Mouse (Mus musculus) left cerebral cortex, adult 9 months (tissue): Measurements from ENCODE around the gene Samhd1.
A peak's percentile ranks its signal among the peaks of the same experiment; 100 is the strongest.

ENCODE experiments used
- DNase-seq, 2 experiments: peaks; one replicate each; pipeline ENCODE4 v3.0.0; 2022; ENCODE audit warnings: low spot score in 2 of 2

The Samhd1 gene

DNA sequence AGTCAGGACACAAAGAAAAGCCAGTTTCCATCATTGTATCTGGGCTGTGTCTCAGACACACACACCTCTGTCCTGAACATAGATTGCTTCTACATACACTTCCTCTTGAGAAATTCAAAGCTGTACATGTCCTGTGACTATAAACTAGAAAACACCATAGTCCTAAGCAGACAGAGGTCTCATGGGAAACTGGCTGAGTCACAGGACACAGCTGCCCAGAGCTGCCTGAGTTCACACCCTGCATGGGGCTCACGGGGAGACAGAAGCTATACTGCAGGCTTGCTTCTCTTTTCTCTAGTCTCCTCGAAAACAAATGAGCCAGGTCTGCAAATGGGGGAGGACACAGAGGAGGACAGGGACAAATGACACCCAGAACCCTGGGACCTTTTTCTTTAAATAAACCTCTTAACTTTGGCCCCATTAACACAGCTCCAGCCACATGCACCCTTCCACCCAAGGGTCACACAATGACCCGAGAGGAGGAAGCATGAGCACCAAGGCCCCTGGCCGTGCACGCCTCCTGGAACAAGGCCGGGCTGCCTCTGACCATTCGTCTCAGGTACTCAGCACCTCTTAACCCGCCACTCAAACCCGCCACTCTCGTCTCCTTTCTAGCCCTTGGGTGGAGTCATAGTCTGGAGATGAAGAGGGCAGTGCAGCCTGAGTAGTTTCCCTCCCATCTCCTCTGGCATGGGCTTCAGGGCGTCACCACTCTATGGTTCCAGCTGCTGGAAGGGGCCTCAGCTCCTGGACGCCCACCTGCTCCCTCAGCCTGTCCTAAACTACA lies 35.3 kb downstream of the Samhd1 start:
- no peak for DNase-seq

DNA sequence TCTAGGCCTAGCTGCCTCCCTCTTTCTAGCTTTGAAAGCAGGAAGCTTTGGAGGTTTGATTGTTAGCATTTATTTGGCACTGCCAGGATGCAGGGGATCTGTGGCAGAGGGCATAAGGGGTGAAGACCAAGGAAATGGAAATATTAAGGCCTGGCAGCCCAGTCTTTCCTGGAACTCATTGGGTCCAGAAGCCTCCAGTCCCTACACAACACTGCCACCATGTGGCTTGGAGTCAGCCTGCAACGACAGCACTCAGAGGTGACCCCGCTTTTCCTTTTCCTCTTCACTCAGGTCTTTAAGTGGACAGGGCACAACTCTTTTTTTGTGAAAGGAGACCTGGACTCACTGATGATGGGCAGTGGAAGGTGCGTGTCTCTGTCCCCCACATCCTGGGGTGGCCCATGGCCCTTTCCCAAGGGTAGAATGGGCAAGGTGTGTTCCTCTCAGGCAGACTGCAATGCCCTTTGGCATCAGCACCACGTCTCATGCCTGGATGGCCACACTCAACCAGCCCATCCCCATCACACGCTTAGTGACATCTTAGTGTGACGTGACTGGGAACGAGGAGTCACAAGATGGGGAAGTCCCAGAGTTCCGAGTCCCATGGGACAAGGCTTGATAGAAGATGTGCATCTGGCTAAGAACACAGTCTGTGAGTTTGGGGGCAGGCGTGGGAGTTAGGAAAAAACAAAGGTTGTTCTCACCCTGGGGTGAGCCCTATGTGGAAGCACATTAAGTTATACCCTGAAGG lies 39.9 kb downstream of the Samhd1 start:
- DNase-seq: peak in 1 of 2 experiments; percentile 65

DNA sequence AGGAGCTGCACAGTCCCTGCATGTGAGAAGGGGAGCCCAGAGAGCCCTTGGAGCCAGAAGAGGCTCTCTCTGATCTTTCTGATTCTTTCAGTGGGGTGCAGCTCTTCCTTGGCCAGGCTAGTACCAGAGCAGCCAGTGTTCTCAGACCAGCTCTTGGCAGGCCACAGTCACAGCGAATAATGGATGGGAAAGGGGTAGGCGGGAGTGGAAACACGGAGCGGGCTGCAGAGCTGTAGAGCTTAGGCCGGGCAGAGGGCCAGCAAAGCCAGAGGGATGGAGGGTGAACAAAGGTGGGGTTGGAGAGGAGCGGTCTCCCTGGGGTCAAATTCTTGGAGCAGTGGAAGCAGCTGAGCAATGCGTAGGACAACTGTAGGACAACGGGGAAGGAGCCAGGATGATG lies 43.0 kb downstream of the Samhd1 start:
- no peak for DNase-seq

- peak; percentile 78 to 79 for DNase-seq
Measured at GRCm38 (mm10) chr2:157087536-157088317, 47.3 kb downstream of the Samhd1 start.

DNA sequence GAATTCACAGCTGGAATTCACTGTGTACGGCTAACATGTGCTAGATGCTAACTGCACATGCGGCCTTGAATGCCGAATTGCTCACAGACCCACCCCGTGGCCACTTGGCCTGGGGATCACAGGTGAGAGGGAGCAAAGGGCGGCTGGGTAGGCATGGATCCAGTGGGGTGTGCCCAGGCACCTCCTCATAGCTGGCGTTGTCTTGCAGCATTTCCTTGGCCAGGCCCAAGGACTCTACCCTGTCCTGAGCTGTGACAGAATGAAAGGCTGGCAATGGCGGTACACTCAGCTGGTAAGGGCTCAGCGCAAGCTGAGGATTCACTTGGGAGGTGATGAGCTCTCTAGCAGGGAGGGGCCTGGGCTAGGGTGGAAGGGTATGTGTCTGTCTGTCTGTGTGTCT lies 48.3 kb downstream of the Samhd1 start, which contains the start of gene Tldc2:
Gene Tldc2 (plus strand): TSS at position 260 of the 400 bp plus-strand sequence.
- no peak for DNase-seq

DNA sequence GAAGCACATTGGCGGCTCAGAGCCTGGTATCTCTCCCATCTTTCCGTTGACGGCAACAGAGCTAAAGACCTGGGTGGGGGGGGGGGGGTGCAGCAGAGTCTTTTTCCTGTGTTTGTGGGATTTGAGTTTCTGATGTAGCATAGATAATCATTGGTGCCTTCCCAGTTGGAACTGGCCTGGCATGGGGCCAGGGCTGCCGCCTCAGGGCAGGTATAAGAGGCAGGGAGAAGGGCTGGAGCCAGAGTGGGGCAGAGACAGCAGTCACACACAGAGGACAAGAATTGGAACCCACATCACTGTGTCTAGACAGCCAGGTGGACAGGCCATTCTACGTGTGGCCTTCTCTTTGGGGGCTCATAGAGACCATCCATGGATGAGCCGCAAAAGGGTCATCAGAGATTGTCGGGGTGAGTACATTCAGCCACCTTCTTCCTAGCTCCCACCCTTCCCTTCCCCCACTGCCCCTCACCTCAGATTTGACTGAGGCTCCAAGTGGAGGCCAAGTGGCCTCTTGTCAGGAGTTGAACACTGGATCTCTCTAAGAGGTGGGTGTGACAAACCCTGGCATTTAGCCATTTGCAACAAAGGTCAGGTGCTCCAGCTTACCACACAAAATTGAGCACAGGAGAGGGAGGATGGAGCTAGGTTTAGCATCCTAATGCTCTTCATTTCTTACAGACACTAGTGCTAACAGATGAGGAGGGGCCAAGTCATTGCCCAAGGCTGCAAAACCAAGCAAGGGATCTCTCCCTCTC lies 50.1 kb downstream of the Samhd1 start:
- DNase-seq: no peak

DNA sequence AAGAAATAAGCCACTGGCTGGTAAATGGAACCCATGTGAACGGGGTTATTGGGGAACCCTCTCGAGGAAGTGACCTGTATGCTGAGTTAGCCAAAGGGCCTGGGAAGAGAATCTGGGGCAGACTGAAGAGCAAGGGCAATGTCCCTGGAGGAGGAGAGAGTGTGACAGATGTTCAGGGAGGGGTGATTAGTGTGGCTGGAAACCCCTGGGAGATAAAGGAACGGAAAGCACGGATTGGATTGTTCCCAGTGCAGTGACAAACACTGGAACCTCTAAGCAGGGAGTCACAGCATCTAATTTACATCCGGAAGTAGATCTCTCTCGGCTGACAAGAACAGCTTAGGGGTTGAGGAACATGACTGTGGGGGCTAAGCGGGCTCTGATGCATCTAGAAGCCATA lies 53.1 kb downstream of the Samhd1 start:
- DNase-seq: no peak

- DNase-seq: no peak
Measured at GRCm38 (mm10) chr2:157081331-157081730, 53.7 kb downstream of the Samhd1 start.

- no peak for DNase-seq
Measured at GRCm38 (mm10) chr2:157079701-157080180, 55.3 kb downstream of the Samhd1 start.

DNA sequence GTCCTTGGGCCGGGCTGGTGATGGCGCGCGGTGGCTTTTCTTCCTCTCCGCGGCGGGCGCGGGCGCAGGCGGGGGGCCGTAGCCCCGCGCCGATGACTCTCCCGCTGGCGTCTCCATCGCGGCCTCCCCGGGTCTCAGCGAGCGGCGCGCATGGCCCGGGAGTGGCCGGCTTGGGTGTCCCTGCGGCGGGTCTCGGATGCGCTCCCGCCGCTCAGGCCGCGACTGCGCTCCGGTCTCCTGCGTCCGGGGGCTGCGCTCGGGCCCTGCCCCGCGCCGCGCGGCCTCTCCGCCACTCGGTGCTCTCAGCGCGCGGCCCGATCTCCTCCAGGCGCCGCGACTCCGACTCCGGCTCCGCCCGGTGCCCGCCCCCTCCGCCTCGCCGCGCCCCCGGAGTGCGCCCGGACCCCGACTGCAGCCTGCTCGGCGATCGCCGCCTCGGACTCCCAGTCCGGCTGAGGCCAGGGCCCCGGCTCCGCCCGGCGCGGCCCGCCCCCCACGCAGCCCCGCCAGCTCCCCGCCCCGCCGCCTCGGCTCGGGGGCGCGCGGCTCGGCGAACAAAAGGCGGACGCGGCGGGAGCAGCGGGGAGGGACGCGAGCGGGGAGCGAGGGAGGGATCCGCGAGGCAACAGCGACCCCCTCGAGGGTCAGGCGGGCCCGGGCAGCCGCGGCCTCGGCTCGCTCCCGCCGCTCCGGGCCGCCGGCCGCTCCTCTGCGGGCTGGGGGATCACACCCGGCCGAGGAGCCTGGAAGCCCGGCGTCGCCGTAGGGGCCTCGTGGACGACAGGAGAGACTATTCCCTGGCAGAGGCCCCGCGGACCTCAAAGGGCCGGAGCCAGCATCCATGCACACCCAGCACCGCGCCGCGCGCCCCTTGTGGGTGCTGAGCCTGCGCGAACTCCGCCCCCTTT lies 56.0 kb downstream of the Samhd1 start, which contains the start of gene Soga1:
Gene Soga1 (minus strand): TSS at position 462 of the 908 bp plus-strand sequence.
- peak in 1 of 2 experiments; percentile 73 for DNase-seq

GRCm38 (mm10) chr2:157078059-157078792 lies 56.8 kb downstream of the Samhd1 start:
- no peak for DNase-seq

DNA sequence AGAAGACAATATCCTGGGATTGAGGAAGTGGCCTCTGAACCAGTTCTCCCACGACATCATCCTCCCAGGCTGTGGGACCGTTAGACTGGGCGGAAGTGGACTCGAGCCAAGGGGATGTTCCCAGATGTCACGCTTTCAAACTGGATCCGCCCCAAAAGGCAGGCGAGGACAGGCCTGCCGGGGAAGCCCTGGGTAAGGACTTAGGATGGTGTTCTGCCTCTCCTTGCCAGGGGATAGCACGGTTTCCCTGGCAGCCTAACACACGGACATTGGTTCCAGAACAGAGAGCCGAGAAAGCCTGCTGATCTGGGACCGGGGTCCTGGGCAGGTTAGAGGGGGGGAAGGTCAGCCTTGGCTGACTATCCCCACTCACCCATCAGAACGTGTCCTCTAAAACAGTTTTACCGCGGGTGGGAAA lies 57.4 kb downstream of the Samhd1 start:
- peak in 1 of 2 experiments; percentile 77 for DNase-seq

DNA sequence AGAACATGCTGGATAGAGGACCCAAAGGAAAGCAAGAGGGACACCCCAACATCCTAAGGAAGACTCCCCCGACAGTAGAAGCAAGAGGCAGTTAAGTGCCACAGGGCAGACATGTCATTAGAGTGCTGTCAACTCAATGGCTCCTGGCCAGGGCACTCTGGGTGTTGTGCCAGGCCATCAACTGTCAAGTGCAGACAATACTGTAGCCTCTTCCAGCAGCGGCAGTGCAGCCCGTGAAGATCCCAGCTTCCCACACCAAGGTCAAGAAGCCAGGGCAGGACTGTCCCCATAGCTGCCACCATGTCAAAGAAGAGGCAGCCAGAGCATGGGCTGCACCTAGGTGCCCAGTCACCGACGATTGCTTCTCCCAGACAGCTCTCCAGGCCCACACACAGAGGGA lies 57.9 kb downstream of the Samhd1 start:
- DNase-seq: peak in 1 of 2 experiments; percentile 47

GRCm38 (mm10) chr2:157076585-157076984 lies 58.5 kb downstream of the Samhd1 start:
- no peak for DNase-seq

DNA sequence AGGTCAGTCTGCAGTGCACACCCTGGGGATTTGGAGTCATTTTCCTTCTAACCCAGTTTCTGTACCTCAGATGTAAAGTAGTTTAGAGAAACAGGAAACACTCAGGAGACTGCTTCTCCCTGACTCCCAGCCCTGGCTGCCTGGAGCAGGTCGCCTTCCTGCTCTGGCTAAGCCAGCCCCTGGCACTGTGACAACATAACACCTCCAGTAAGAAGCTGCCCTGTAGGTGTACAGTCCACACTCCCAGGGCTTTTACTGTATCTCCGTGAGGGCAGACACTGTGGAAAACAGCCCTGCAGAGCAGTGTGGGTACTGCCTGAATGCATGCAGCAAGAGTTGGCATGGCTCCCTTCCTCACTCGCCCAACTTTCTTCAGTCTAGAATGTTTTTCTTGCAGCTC lies 59.4 kb downstream of the Samhd1 start:
- DNase-seq: no peak

- no peak for DNase-seq
Measured at GRCm38 (mm10) chr2:157075226-157075625, 59.8 kb downstream of the Samhd1 start.

GRCm38 (mm10) chr2:157074772-157075171 lies 60.3 kb downstream of the Samhd1 start:
- no peak for DNase-seq

DNA sequence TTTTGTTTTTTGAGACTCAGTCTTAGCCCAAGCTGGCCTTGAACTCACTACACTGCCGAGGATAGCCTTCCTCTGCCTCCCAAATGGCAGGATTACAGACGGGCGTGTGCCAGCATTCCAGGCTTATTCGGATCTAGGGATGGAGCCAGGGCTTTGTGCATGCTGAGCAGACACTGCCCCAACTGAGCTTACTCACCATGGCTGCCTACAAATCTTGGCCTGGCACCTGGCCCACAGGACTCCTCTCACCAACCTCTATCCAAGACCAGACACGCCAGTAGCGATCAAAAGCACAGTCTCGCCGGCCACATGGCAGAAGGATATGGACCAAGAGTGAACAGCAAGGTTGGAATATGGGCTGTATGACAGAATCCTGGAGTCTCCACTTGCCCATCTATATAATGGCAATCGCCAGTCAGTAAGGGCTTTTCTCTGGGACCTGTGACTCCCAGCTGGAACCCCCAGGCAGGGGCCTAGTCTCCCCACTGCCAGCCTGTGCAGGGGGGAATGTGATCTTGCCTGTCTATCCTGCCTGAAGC lies 60.8 kb downstream of the Samhd1 start:
- no peak for DNase-seq
